Mouse (Mus musculus): ENCODE results near the gene Vmn2r97.
"Not testable (repeated sequence)": the region's sequence is repeated elsewhere in the genome, so short reads cannot be mapped to it uniquely, and the experiment has no call there.

DNA sequence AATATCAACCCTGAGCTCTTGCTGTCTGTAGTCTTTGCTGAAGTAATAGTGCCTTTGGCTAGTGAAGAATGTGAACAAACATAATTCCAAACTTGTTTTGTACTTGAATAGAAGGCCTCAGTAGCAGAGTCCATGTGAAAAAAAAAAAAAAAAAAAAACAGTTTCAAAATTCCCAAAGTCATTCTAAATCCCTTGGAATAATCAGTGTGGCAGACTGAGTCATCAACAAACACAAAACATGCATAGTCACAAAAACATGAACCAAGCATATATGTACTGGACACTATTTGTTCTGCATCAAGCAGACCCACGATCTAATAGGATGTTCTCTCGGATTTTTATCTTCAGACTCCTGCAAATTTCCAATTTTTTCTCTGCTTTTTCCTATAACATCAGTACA lies at the start of gene Vmn2r97:
- TF ChIP-seq CTCF, EP300 (IDR thresholded peaks at IDR 0.05; ENCODE audit: low read depth): not testable (repeated sequence)

Data from liver, embryonic 14.5 days (tissue).